Mouse (Mus musculus): ENCODE measurements around the gene Gng7. TPM values are rescaled to one million over a fixed set of nuclear protein-coding genes. Genes with fewer than 3 reads are reported as not detected.
"Not testable (repeated sequence)": the region's sequence is repeated elsewhere in the genome, so short reads cannot be mapped to it uniquely, and the experiment has no call there.

Gene Gng7
- polyA plus RNA-seq (2016; fragmentation: Nextera tagmentation; extraction: Ambion mirVana) = 6.3 and 6.9 TPM in 2 replicates

GRCm38 (mm10) chr10:81014393-81015384 is at the start of gene Gng7:
Gene Gng7, minus strand, starts transcription at chr10:81014945.
- H3K4me1 ChIP-seq = peaks cover 15% of the 10 kb centered on the region
- H3K36me3 ChIP-seq (replicated peaks) = no peaks in the 10 kb centered on the region
- H3K4me3 ChIP-seq = peak within 1 kb of the TSS; percentile 53
- DNase-seq (ENCODE audit: extremely low spot score, low spot score) = peak; percentile 99
- 10% methylated on average over 31 of the region's 31 CpGs for WGBS
- H3K27me3 ChIP-seq (ENCODE audit: poor library complexity, severe bottlenecking) = peaks cover 14% of the 10 kb centered on the region
- H3K9me3 ChIP-seq = no peaks in the 10 kb centered on the region
- peak within 1 kb of the TSS; percentile 74 for H3K27ac ChIP-seq

- H3K27ac ChIP-seq; H3K36me3 ChIP-seq (replicated peaks); H3K9me3 ChIP-seq; H3K27me3 ChIP-seq (ENCODE audit: poor library complexity, severe bottlenecking); H3K4me3 ChIP-seq; DNase-seq (ENCODE audit: extremely low spot score, low spot score): not testable (repeated sequence)
- H3K4me1 ChIP-seq = peaks cover 24% of the 10 kb centered on the region
- 86% methylated on average over 8 of the region's 8 CpGs for WGBS
Observed at GRCm38 (mm10) chr10:81064519-81064918, 49.8 kb upstream of the Gng7 start.

GRCm38 (mm10) chr10:81062710-81063109 is 48.0 kb upstream of the Gng7 start:
- Histone ChIP-seq H3K4me3 (no peak overlapping the region), H3K36me3 (replicated peaks) (peaks cover 7% of the 10 kb centered on the region; the same call in 1 of the 2 replicates), H3K27me3 (ENCODE audit: poor library complexity, severe bottlenecking) (no peaks in the 10 kb centered on the region), H3K9me3 (no peaks in the 10 kb centered on the region), H3K4me1 (peaks cover 34% of the 10 kb centered on the region), H3K27ac (no peak overlapping the region)
- DNase-seq (ENCODE audit: extremely low spot score, low spot score) = no peak
- 74% methylated on average over 4 of the region's 4 CpGs for WGBS

GRCm38 (mm10) chr10:81059603-81060543 is 45.1 kb upstream of the Gng7 start, which contains the start of gene Sgta:
Gene Sgta, minus strand, starts transcription at chr10:81060181.
- WGBS = under 1% methylated on average over 48 of the region's 48 CpGs
- H3K9me3 ChIP-seq = no peaks in the 10 kb centered on the region
- peaks cover 24% of the 10 kb centered on the region for H3K36me3 ChIP-seq (replicated peaks)
- peak; percentile 100 for DNase-seq (ENCODE audit: extremely low spot score, low spot score)
- peak within 1 kb of the TSS; percentile 74 for H3K4me3 ChIP-seq
- no peaks in the 10 kb centered on the region for H3K27me3 ChIP-seq (ENCODE audit: poor library complexity, severe bottlenecking)
- H3K4me1 ChIP-seq = peaks cover 24% of the 10 kb centered on the region
- H3K27ac ChIP-seq = peak within 1 kb of the TSS; percentile 88

GRCm38 (mm10) chr10:81058896-81059295 is 44.2 kb upstream of the Gng7 start:
- DNase-seq (ENCODE audit: extremely low spot score, low spot score) = no peak
- Histone ChIP-seq H3K27ac (no peak overlapping the region), H3K4me1 (peaks cover 24% of the 10 kb centered on the region), H3K27me3 (ENCODE audit: poor library complexity, severe bottlenecking) (no peaks in the 10 kb centered on the region), H3K4me3 (peak overlapping the region; percentile 74), H3K36me3 (replicated peaks) (peaks cover 30% of the 10 kb centered on the region), H3K9me3 (no peaks in the 10 kb centered on the region)
- WGBS = 89% methylated on average over 6 of the region's 6 CpGs

DNA sequence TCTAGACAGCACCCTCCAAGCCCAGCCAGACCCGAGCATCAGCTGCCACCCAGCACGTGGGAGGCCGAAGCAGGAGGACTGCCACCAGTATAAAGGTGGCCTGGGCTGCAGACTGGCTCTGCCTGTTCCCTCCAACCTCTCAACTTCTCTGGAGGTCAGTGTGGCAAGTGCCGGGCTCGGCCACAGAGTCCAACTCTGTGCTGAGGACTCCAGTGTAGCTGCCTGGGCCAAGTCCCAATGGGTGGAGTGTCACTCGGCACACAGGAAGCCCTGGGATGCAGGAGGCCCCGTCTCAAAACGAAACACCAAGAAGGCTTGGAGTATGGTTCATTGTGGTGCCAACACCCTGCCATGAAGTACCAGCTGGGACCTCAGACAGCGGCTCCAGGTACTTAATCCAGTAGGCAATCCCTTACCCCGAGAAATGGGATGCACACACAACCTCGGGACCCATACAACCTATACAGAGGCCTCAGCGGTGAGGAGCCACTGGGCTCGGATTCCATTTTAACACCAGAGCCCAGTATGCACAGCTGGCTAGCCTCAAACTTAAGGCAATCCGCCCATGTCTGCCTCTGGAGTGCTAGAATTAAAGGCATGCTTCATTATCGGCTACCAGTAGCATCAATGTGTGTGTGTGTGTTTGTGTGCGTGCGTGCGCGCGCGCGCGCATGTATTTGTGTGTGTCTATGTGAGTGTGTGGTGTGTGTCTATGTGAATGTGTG is 42.8 kb upstream of the Gng7 start:
- Histone ChIP-seq H3K36me3 (replicated peaks) (peaks cover 44% of the 10 kb centered on the region), H3K9me3 (no peaks in the 10 kb centered on the region), H3K27ac (no peak overlapping the region), H3K4me3 (no peak overlapping the region), H3K27me3 (ENCODE audit: poor library complexity, severe bottlenecking) (no peaks in the 10 kb centered on the region), H3K4me1 (peaks cover 24% of the 10 kb centered on the region)
- DNase-seq (ENCODE audit: extremely low spot score, low spot score) = no peak
- WGBS = 94% methylated on average over 23 of the region's 23 CpGs

DNA sequence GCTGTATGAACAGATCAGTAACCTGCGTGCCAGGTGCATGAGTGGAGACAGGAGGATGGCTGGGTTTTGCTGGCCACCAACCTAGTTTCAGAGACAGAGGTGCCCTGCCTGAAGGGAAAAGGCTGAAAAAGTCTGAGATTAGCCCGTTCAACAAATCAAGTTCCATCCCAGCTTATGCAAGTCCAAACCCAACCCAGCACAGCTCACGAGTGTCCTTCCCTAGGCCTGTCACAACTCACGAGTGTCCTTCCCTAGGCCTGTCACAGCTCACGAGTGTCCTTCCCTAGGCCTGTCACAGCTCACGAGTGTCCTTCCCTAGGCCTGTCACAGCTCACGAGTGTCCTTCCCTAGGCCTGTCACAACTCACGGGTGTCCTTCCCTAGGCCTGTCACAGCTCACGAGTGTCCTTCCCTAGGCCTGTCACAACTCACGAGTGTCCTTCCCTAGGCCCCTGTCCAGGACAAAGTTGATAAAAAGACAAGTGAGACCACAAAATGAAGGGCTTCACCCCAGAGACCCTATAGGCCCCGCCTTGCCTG is 41.1 kb upstream of the Gng7 start:
- H3K4me3 ChIP-seq; DNase-seq (ENCODE audit: extremely low spot score, low spot score); H3K9me3 ChIP-seq; H3K27ac ChIP-seq; H3K27me3 ChIP-seq (ENCODE audit: poor library complexity, severe bottlenecking): not testable (repeated sequence)
- Histone ChIP-seq H3K36me3 (replicated peaks) (peaks cover 61% of the 10 kb centered on the region), H3K4me1 (peaks cover 24% of the 10 kb centered on the region)
- WGBS = 83% methylated on average over 11 of the region's 11 CpGs

- H3K4me1 ChIP-seq = peaks cover 24% of the 10 kb centered on the region
- no peak for DNase-seq (ENCODE audit: extremely low spot score, low spot score)
- H3K36me3 ChIP-seq (replicated peaks) = peaks cover 68% of the 10 kb centered on the region
- H3K27me3 ChIP-seq (ENCODE audit: poor library complexity, severe bottlenecking) = no peaks in the 10 kb centered on the region
- WGBS = 86% methylated on average over 6 of the region's 6 CpGs
- no peak overlapping the region for H3K4me3 ChIP-seq
- H3K9me3 ChIP-seq = no peaks in the 10 kb centered on the region
- no peak overlapping the region for H3K27ac ChIP-seq
Observed at GRCm38 (mm10) chr10:81055169-81055568, 40.4 kb upstream of the Gng7 start.

DNA sequence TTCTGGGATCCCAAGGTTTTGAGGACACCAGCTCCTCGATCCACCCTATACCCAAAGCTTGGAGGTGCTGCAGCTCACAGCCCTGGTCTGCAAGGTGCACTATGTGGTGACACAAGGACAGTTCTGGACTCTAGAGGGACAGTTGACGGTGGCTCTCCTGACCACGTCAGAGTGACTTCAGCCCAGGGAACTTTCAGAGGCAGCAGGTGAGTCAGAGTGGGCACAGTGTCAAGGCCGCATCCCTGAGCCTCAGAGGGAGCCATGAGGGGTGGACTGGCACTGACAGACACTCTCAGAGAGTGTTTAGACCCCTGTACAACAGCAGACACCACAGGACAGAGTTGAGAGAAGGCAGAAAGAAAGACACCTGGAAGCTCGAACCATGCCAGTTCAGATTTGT is 37.8 kb upstream of the Gng7 start:
- Histone ChIP-seq H3K27me3 (ENCODE audit: poor library complexity, severe bottlenecking) (no peaks in the 10 kb centered on the region), H3K4me3 (no peak overlapping the region), H3K9me3 (no peaks in the 10 kb centered on the region), H3K4me1 (0 out of 2 replicates have a peak, but pooled peaks cover 3% of the 10 kb centered on the region), H3K36me3 (replicated peaks) (peaks cover 85% of the 10 kb centered on the region), H3K27ac (no peak overlapping the region)
- 91% methylated on average over 5 of the region's 5 CpGs for WGBS
- DNase-seq (ENCODE audit: extremely low spot score, low spot score) = no peak

DNA sequence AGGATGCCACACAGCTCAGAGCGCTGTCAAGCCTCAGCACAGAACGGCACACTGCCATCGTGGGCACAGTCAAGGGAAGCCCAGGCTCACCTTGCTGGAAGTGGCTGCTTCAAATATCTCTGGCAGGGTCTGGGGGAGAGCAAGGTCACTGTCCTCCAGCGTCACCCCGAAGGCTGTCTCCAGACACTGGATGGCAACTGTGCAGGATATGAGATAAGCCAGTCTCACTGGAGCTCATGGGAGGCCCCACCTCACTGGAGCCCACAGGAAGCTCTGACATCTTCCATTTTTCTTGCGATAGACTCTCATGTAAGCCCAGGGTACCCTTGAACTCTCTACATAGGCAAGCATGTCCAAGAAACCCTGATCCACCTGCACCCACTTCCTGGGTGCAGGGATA is 36.4 kb upstream of the Gng7 start:
- no peak overlapping the region for H3K27ac ChIP-seq
- no peaks in the 10 kb centered on the region for H3K27me3 ChIP-seq (ENCODE audit: poor library complexity, severe bottlenecking)
- H3K9me3 ChIP-seq = no peaks in the 10 kb centered on the region
- no peak overlapping the region for H3K4me3 ChIP-seq
- no peaks in the 10 kb centered on the region for H3K4me1 ChIP-seq
- no peak for DNase-seq (ENCODE audit: extremely low spot score, low spot score)
- H3K36me3 ChIP-seq (replicated peaks) = peaks cover 93% of the 10 kb centered on the region
- 97% methylated on average over 6 of the region's 6 CpGs for WGBS

DNA sequence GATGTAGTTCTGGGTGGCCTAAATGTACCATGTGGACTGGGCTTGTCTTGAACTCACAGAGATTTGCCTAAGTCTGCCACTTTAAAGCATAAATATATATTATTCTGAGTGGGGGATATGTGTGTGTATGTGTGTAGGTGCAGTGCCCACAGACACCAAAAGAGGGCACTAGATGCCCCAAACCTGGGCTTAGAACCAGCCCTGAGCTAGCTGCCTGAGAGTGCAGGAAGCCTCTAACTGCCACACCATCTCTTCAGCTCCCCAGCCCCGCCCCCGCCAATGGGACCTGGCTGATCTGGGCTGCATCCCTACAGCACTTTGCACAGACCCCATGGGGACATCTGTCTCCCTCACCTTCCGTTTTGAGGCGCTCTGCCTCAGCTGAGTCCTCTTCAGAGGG is 35.9 kb upstream of the Gng7 start:
- Histone ChIP-seq H3K4me3 (no peak overlapping the region), H3K9me3 (no peaks in the 10 kb centered on the region), H3K4me1 (no peaks in the 10 kb centered on the region), H3K36me3 (replicated peaks) (peaks cover 96% of the 10 kb centered on the region), H3K27ac (no peak overlapping the region), H3K27me3 (ENCODE audit: poor library complexity, severe bottlenecking) (no peaks in the 10 kb centered on the region)
- DNase-seq (ENCODE audit: extremely low spot score, low spot score) = peak; percentile 23
- WGBS = 81% methylated on average over 4 of the region's 4 CpGs

DNA sequence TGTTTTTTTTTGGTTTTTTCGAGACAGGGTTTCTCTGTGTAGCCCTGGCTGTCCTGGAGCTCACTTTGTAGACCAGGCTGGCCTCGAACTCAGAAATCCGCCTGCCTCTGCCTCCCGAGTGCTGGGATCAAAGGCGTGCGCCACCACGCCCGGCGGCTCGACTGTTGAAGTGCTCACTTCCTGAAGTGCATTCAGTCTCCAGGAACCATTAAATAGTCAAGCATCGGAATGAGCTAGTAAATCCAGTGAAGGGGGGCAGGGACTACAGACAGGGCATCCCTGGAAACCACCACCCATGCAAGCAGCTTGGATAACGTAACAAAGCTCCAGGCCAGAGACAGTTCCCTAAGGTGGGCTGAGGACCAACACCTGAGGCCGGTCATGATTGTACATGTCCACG is 30.5 kb upstream of the Gng7 start:
- DNase-seq (ENCODE audit: extremely low spot score, low spot score); H3K4me1 ChIP-seq; H3K27ac ChIP-seq; H3K9me3 ChIP-seq; H3K4me3 ChIP-seq; H3K27me3 ChIP-seq (ENCODE audit: poor library complexity, severe bottlenecking): not testable (repeated sequence)
- peaks cover 80% of the 10 kb centered on the region for H3K36me3 ChIP-seq (replicated peaks)
- 94% methylated on average over 14 of the region's 14 CpGs for WGBS

All from forebrain, embryonic 10.5 days (tissue).